Mouse (Mus musculus) kidney, postnatal 10 days (tissue): ENCODE results near the gene March7.
A peak's percentile ranks its signal among the peaks of the same experiment; 100 is the strongest.

Experiments
- DNase-seq: peaks from one replicate; pipeline ENCODE4 v3.0.0; 2021; ENCODE audit warnings: mixed read lengths

March7 gene

GRCm38 (mm10) chr2:60216547-60217153, 7.0 kb downstream of the March7 start:
- no peak for DNase-seq

DNA sequence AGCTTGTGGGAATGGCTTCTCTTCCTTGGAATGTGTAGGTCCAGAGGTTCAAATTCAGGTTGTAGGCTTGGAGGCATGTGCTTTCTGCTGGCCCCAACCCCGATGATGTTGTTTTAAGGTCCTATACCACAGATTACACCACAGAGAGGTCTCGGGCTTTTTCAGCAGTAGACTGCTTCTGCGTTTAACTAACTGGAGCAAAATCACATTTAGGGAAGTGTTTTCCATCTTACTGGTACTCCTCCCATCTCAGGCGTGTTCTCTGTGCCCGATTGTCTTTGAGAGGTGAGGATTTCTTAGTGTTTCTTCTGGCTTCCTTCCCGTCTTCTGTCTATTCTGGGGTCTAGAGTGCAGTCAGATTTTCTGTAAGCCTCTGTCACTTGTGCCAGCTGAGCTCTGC, 7.9 kb downstream of the March7 start:
- DNase-seq, result no peak

DNA sequence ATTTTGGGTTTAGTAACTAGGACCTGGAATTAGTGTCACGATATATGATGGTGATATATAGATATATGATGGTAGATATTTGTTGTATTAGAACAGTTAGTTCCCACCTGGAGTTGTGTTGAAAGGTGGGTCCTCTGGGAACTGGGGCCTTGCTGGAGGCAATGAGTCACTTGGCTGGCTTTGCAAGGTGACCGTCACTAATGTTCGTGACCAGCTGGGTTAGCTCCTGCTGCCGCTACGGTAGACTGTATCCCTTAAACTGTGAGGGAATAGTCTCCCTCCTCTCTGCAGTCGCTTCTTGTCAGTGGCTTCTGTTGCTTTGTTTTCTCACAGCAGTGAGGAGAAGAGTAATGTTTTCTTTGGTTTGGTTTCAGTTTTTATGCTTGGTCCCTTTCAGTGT, 11.5 kb downstream of the March7 start:
- peak; percentile 36 for DNase-seq

DNA sequence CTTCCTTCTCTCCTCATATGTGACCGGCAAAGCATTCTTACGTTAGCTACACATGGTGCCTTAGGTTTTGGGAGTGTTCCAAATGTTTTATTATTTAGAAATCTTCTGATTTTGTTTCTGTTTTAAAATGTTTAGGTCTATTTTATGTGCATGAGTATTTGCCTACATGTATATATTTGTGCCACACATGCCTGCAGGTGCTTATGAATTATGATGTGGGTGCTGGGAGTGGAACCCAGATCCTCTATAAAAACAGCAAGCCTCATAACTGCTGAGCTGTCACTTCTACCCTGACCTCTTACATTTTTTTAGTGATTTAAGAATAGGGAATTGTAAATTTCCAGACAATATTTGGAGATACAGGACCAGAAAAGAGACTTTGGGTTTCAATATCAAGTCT, 12.3 kb downstream of the March7 start:
- DNase-seq, result no peak

DNA sequence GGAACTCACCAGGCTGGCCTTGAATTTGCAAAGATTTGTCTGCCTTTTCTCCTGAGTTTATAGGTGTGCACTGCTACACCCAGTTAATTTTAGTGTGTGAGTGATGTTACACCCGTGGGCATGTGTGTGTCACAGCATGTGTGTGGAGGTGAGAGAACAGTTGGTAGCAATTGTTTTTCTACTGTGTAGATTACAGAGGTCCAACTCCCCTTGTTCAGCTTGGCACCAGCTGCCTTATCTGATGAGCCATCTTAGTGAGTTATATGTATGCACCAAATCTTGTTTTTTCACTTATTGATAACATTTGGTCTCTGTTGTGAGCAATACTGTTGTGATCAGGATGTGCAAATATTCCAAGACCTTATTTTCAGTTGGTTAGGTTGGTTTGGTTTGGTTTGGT, 13.8 kb downstream of the March7 start:
- no peak for DNase-seq

DNA sequence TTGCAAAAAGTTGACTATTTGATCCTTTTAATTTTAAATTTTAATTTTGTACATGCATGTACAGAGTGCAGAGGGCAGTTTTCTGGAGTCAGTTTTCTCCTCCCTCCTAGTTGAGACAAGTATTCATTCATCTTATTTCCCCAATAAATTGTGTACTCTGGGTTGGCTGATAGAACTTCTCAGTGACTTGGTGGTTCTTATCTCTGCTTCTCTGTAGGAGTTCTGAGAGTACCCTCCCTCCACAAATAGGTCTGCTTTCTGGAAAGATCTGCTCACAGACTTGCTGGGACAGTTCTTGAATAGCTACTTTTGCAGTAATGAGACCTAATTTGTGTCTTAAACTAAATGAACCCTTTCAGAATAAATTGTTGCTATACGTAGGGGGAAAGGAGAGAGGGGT, 18.8 kb downstream of the March7 start:
- no peak for DNase-seq

DNA sequence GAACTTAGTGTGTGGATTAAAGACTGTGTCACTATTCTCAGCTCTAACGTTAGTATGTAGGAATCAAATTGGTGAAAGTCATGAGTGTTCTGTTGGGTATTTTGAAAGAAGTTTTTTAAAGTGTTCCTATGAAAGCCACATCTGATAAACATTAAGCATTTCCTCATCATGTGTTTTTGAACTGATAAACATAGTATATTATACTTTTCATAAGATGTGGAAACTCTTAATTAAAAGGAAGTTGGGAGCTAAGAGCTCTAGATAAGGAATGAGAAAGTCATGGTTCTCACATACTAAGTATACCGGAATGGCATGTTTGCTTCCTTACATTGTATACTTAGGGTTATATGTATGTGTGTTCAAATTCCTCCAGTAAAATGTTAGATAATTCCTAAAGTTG, 20.7 kb downstream of the March7 start:
- DNase-seq, result no peak

DNA sequence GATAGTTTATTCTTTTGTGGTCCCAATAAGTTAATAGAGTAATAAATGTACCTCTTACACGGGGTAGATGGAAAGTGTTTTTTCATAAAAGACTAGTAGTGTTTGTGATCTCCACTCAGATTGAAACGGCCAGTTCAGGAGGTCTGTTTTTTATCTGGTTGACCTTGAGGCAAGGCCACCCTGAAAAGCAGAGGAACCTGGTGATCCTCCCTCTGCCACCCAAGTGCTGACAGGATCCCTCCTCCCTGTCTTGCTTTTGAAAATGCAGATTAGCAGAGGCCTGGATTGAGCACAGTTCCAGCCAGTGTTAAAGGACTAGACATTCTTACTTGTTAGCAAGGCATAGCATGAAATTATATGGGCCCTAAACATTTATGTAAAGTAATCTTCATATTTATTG, 23.5 kb downstream of the March7 start:
- no peak for DNase-seq

DNA sequence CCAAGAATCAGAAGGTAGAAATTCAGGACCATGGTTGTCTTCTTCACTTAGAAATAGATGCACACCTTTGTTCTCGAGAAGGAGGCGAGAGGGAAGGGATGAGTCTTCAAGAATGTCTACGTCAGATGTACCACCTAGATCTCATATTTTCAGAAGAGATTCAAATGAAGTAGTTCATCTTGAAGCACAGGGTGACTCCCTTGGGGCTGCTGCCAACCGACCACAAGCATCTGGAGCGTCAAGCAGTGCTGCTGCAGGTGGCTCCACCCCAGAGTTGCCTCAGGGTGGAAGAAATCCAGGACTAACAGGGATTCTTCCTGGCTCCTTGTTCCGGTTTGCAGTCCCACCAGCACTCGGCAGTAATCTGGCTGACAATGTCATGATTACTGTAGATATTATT, 24.8 kb downstream of the March7 start:
- DNase-seq, result no peak

GRCm38 (mm10) chr2:60252782-60253181, 43.1 kb downstream of the March7 start:
- no peak for DNase-seq

DNA sequence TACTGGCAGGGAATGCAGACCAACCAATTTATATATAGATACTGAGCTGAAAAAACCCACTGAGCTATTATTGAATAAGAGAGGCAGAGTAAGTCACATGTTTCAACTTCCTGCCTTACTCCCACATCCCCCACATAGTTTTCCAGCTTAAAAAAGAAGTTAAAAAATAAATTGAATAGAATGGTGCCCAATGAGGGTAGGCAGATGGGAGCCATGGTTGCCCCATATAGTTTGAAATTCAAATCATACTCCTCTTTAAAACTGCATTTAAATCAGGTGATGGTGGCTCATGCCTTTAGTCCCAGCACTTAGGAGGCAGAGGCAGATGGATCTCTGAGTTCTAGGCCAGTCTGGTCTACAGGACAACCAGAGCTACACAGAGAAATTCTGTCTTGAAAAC, 43.8 kb downstream of the March7 start:
- DNase-seq, result no peak

- no peak for DNase-seq
Observed at GRCm38 (mm10) chr2:60256751-60257150, 47.1 kb downstream of the March7 start.

DNA sequence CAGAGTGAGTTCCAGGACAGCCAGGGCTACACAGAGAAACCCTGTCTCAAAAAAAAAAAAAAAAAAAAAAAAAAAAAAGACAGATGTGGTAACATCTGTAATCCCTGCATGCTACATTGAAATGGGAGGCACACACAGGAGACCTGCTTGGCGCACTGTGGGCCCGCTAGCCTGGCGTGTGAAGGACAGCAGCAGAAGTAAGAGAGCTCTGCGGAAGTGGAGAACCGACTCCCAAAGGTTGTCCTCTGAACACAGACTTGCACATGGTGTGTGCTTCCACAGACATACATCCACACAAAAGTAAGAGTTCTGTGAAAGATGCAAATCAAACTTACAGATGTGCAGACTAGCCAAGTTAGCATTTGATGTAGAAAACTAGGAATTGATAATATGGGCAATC, 49.5 kb downstream of the March7 start:
- no peak for DNase-seq

GRCm38 (mm10) chr2:60260621-60261350, 51.1 kb downstream of the March7 start:
- peak; percentile 32 for DNase-seq

GRCm38 (mm10) chr2:60267567-60267966, 57.9 kb downstream of the March7 start:
- no peak for DNase-seq

- no peak for DNase-seq
Observed at GRCm38 (mm10) chr2:60269856-60270479, 60.3 kb downstream of the March7 start.

DNA sequence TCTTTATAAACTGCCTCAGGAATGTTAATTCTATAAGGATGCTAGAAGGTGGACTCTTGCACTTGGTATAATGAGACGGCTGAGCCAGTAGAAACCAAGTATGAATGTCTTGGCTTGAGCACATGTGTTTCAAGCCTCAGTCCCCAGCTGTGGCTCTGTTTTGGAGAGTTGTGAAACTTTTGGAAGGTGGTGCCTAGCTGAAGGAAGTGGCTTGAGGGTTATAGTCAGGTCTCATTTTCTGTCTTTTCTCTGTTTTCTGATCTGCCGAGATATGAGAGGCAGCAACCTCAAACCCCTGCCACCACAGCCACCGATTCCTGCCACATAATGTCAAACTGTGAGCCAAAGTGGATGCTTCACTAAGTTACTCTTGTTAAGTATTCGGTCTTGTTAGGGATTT, 68.9 kb downstream of the March7 start:
- no peak for DNase-seq

- DNase-seq, result no peak
Observed at GRCm38 (mm10) chr2:60282625-60283024, 72.9 kb downstream of the March7 start.

- no peak for DNase-seq
Observed at GRCm38 (mm10) chr2:60283208-60283750, 73.6 kb downstream of the March7 start.

GRCm38 (mm10) chr2:60283751-60284466, 74.2 kb downstream of the March7 start:
- DNase-seq, result peak; percentile 88

DNA sequence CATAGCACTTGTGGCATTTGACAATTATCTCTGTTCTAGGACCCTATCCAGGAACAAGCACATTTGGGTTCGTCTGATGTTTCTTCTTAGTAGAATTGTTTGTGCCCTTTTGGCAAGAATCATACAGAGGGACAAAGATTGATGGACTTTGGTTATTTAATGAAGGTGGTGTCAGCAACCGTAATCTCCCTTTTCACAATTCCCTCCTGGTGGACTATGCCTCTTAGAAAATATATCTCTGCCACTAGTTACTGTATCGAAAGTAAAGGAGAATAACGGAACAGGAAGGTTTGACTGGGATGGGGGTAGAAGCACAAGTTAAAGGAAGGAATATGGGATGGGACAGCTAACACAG, 74.8 kb downstream of the March7 start, which contains the start of gene Cd302:
Gene Cd302, minus strand, starts transcription at position 22 of the 355 bp plus-strand sequence.
- DNase-seq, result no peak

DNA sequence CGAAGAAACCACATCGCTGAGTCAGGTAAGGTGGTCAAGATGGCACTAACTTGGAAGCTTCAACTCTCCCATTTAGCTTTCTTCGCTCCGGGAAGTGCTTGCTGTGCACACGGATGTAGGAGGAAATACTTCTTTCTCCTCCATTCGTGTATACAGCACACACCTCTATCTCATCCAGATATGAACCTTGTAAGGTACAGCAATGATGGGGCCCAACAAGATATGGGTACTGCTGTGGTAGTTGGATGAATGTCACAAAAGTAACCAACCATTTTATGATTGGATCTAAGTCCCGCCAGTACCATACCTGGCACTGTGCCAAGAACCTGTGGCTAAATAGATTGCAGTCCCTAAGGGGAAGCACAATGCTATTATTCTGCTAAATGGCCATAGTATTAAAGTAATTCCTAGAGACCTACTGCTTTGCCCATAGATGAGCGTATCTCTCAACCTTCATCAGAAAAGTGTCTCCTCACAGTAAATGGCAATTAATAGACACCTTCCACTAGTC, 75.5 kb downstream of the March7 start:
- no peak for DNase-seq

- no peak for DNase-seq
Observed at GRCm38 (mm10) chr2:60288606-60289005, 78.9 kb downstream of the March7 start.
